Mouse (Mus musculus) thymus, postnatal 10 days (tissue): Measurements from ENCODE around the gene Lgals4.

ENCODE experiments used
- DNase-seq, 2 experiments: peaks; one replicate each; pipeline ENCODE4 v3.0.0; 2021; ENCODE audit warnings: low spot score in 2 of 2

Lgals4 gene

GRCm38 (mm10) chr7:28833723-28834347 lies at the start of gene Lgals4:
Gene Lgals4, plus strand, starts transcription at chr7:28833854.
- DNase-seq = no peak

- peak; percentile 49 to 66 for DNase-seq
These were observed 48.5 kb upstream of the Lgals4 start for GRCm38 (mm10) chr7:28785161-28785560.

GRCm38 (mm10) chr7:28787884-28788283 lies 45.8 kb upstream of the Lgals4 start:
- DNase-seq = no peak

- peak; percentile 67 to 75 for DNase-seq
These were observed 45.1 kb upstream of the Lgals4 start, which contains the start of gene Rinl for GRCm38 (mm10) chr7:28788307-28789195. Gene Rinl, plus strand, starts transcription at chr7:28788969.

GRCm38 (mm10) chr7:28789235-28789634 lies 44.4 kb upstream of the Lgals4 start:
- DNase-seq = no peak

- DNase-seq = no peak
These were observed 43.4 kb upstream of the Lgals4 start for GRCm38 (mm10) chr7:28790066-28790806.

GRCm38 (mm10) chr7:28791706-28792105 lies 41.9 kb upstream of the Lgals4 start:
- DNase-seq = no peak

GRCm38 (mm10) chr7:28792391-28793185 lies 41.1 kb upstream of the Lgals4 start:
- no peak for DNase-seq

GRCm38 (mm10) chr7:28793834-28794233 lies 39.8 kb upstream of the Lgals4 start:
- DNase-seq = peak; percentile 61 to 71

- no peak for DNase-seq
These were observed 39.2 kb upstream of the Lgals4 start for GRCm38 (mm10) chr7:28794496-28794895.

GRCm38 (mm10) chr7:28795832-28796231 lies 37.8 kb upstream of the Lgals4 start:
- DNase-seq = no peak

- DNase-seq = peak in 1 of 2 experiments; percentile 79
These were observed 37.1 kb upstream of the Lgals4 start for GRCm38 (mm10) chr7:28796562-28796975.

- DNase-seq = no peak
These were observed 33.7 kb upstream of the Lgals4 start for GRCm38 (mm10) chr7:28799994-28800393.

- DNase-seq = no peak
These were observed 32.2 kb upstream of the Lgals4 start for GRCm38 (mm10) chr7:28801451-28801850.

GRCm38 (mm10) chr7:28801901-28802670 lies 31.6 kb upstream of the Lgals4 start:
- no peak for DNase-seq

- no peak for DNase-seq
These were observed 30.6 kb upstream of the Lgals4 start for GRCm38 (mm10) chr7:28802846-28803588.

GRCm38 (mm10) chr7:28803756-28804155 lies 29.9 kb upstream of the Lgals4 start:
- DNase-seq = no peak

GRCm38 (mm10) chr7:28806869-28807268 lies 26.8 kb upstream of the Lgals4 start:
- no peak for DNase-seq

- no peak for DNase-seq
These were observed 25.9 kb upstream of the Lgals4 start for GRCm38 (mm10) chr7:28807641-28808220.
